In genomic region chr12:33280805-33281204, GRCm38 (mm10) we compare ENCODE assay signal across 8 mouse cellular contexts.
A peak's percentile ranks its signal among the peaks of the same experiment; 100 is the strongest.
DNase-seq lines count a peak whose midpoint lies in the region; ATAC-seq and TF ChIP-seq lines count a peak whose summit lies in the region.
"Had no signal": no experiment of that assay in that cellular context is flagged by ENCODE, and none has a peak within 500 bp of the region (broad histone marks: within the 10 kb centered on the region; RNA-seq: fewer than 3 reads in every experiment).

No protein-coding gene starts in this region.

- intact Hi-C loops in heart, postnatal 14 days (cut with DNase I), result loop anchor here (1.0 kb wide), 1 partner anchor 53 kb away; no protein-coding TSS in a partner anchor

- H3K36me3 ChIP-seq in neural tube, embryonic 15.5 days, result no peaks in the 10 kb centered on the region
- no peaks in the 10 kb centered on the region for H3K36me3 ChIP-seq in lung, embryonic 14.5 days (ENCODE audit: insufficient read depth)
- H3K36me3 ChIP-seq: heart, embryonic 13.5 days had no signal

- no peak overlapping the region for H3K9ac ChIP-seq in neural tube, embryonic 15.5 days (replicated peaks)
- H3K9ac ChIP-seq in lung, embryonic 14.5 days, result no peak overlapping the region
- H3K9ac ChIP-seq: heart, embryonic 13.5 days had no signal

- 21% methylated on average over 2 of the region's 2 CpGs for WGBS in neural tube, embryonic 15.5 days
- 26% methylated on average over 2 of the region's 2 CpGs for WGBS in lung, embryonic 14.5 days

- H3K27ac ChIP-seq in neural tube, embryonic 15.5 days (replicated peaks), result no peak overlapping the region
- H3K27ac ChIP-seq in cortical plate, adult 2 months (ENCODE audit: insufficient read depth, low read length), result no peak overlapping the region
- no peak overlapping the region for H3K27ac ChIP-seq in lung, embryonic 14.5 days (ENCODE audit: low read depth)
- H3K27ac ChIP-seq: heart, embryonic 13.5 days had no signal

- H3K4me1 ChIP-seq in neural tube, embryonic 15.5 days, result peaks cover 8% of the 10 kb centered on the region
- 0 out of 2 replicates have a peak, but pooled peaks cover 1% of the 10 kb centered on the region for H3K4me1 ChIP-seq in cortical plate, adult 2 months (ENCODE audit: control insufficient read depth, insufficient read depth, low read length)
- H3K4me1 ChIP-seq in lung, embryonic 14.5 days (ENCODE audit: insufficient read depth), result 0 out of 2 replicates have a peak, but pooled peaks cover 7% of the 10 kb centered on the region

- no peak; the same call in 1 of the 2 replicates for ATAC-seq in neural tube, embryonic 15.5 days (ENCODE audit: low FRiP score)
- ATAC-seq in lung, embryonic 14.5 days (ENCODE audit: insufficient read depth), result peak; percentile 36; the same call in 1 of the 2 replicates

- H3K4me2 ChIP-seq in neural tube, embryonic 15.5 days, result no peak overlapping the region
- H3K4me2 ChIP-seq in lung, embryonic 14.5 days, result no peak overlapping the region
- H3K4me2 ChIP-seq: heart, embryonic 13.5 days had no signal

- no peaks in the 10 kb centered on the region for H3K27me3 ChIP-seq in neural tube, embryonic 15.5 days (replicated peaks)
- no peaks in the 10 kb centered on the region for H3K27me3 ChIP-seq in lung, embryonic 14.5 days (ENCODE audit: insufficient read depth, low read length)
- H3K27me3 ChIP-seq: heart, embryonic 13.5 days had no signal

- no peak overlapping the region for H3K4me3 ChIP-seq in neural tube, embryonic 15.5 days (replicated peaks)
- H3K4me3 ChIP-seq in cortical plate, adult 2 months (ENCODE audit: insufficient read depth, low read length), result no peak overlapping the region
- H3K4me3 ChIP-seq in lung, embryonic 14.5 days (ENCODE audit: low read depth, low read length), result no peak overlapping the region
- H3K4me3 ChIP-seq: heart, embryonic 13.5 days had no signal

- H3K9me3 ChIP-seq in neural tube, embryonic 15.5 days (replicated peaks), result no peaks in the 10 kb centered on the region
- no peaks in the 10 kb centered on the region for H3K9me3 ChIP-seq in lung, embryonic 14.5 days (ENCODE audit: low read depth, low read length)
- H3K9me3 ChIP-seq: heart, embryonic 13.5 days had no signal

- peak; percentile 79 for DNase-seq in neural tube, embryonic 10.5 days (ENCODE audit: extremely low spot score, low spot score)
- DNase-seq in ZHBTc4 (ENCODE audit: low read depth, low spot score), result peak; percentile 67
- DNase-seq in heart, postnatal 14 days, result peak; percentile 71 to 83
- peak; percentile 88 for DNase-seq in lung, embryonic 14.5 days
- DNase-seq in skeletal muscle tissue, adult 2 months (ENCODE audit: low read depth, low spot score), result peak; percentile 54

- TF ChIP-seq CTCF in cortical plate, adult 2 months (IDR thresholded peaks at IDR 0.05; ENCODE audit: extremely low read depth, insufficient read depth, low read length), result peak; percentile 84
- peak; percentile 95 for TF ChIP-seq CTCF in lung, embryonic 14.5 days (IDR thresholded peaks at IDR 0.05; ENCODE audit: low read depth)

- no peak for TF ChIP-seq POLR2A in cortical plate, adult 2 months (IDR thresholded peaks at IDR 0.05; ENCODE audit: extremely low read depth, insufficient read depth, low read length)
